Mouse (Mus musculus): ENCODE results near the gene Pcyt1b. TPM values are rescaled to one million over a fixed set of nuclear protein-coding genes. Genes with fewer than 3 reads are reported as not detected.

Pcyt1b gene
- polyA plus RNA-seq, 2 experiments: 4.8 to 8.3 TPM

DNA sequence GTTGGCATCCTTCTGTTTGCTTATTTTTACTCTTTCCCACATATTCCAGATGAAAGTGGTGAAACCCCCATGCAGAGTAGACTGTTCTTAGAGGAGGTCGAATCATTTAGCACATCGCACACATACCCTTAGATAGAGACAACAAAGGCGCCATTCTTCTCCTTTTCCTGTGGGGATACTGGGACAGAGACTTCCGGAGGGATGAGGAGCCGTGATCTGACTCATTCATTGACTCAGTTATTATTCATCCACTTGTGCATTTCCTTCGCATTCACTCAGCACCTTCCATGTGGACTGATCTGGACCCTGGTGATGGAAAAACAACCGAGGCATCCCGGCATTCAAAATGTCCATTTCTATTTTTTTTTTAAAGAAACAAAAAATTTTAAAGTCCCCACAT lies 76.2 kb downstream of the Pcyt1b start:
- Histone ChIP-seq H3K4me3 (ENCODE audit: insufficient read depth in 1 of 2, low read depth in 2 of 2, low read length in 2 of 2) (no peak overlapping the region), H3K27me3 (ENCODE audit: control insufficient read depth, insufficient read depth, low read length) (no peaks in the 10 kb centered on the region), H3K36me3 (replicated peaks; ENCODE audit: control insufficient read depth, insufficient read depth, low read depth) (peaks cover 3% of the 10 kb centered on the region; the same call in 1 of the 2 replicates), H3K9ac (replicated peaks) (no peak overlapping the region), H3K27ac (no peak overlapping the region), H3K4me2 (ENCODE audit: low read depth) (no peak overlapping the region), H3K9me3 (ENCODE audit: control insufficient read depth, low read length) (no peaks in the 10 kb centered on the region), H3K4me1 (replicated peaks; ENCODE audit: control insufficient read depth in 2 of 2, insufficient read depth in 2 of 2, low read length in 1 of 2) (peaks cover 0 to 3% of the 10 kb centered on the region in 2 experiments; a peak in 1 of 4 replicates)
- DNase-seq (ENCODE audit: low read depth in 3 of 3, low spot score in 3 of 3): no peak
- TF ChIP-seq CTCF (IDR thresholded peaks at IDR 0.05; ENCODE audit: low read depth) (no peak), EP300 (IDR thresholded peaks at IDR 0.05; ENCODE audit: low read depth) (no peak)
- 83% methylated on average over 8 of the region's 8 CpGs for WGBS (ENCODE audit: insufficient replicate concordance)
- no peak for ATAC-seq (ENCODE audit: insufficient read depth)

DNA sequence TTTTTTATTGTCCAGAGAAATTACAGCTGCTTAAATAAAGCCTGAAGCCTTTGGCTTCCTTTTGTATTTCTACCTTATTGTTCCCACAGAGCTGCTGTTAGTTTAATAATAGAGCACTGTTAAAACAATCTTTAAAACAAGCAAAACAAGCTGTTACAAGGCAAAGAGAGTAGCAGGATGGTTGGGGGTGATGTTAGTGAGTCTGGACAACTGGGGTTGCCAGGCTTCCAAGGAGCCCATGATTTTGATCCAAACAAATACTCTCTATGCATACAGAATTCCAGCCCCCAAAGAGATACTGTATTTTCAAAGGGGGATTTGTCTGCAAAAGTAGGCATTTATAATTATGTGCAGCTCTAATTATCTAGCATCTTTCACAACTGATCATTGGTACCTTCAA lies 77.7 kb downstream of the Pcyt1b start:
- no peak overlapping the region for H3K4me3 ChIP-seq (ENCODE audit: insufficient read depth in 1 of 2, low read depth in 2 of 2, low read length in 2 of 2)
- no peaks in the 10 kb centered on the region for H3K27me3 ChIP-seq (ENCODE audit: control insufficient read depth, insufficient read depth, low read length)
- ATAC-seq (ENCODE audit: insufficient read depth) (no peak), DNase-seq (ENCODE audit: low read depth in 3 of 3, low spot score in 3 of 3) (no peak)
- no peak overlapping the region for H3K27ac ChIP-seq
- no peaks in the 10 kb centered on the region for H3K9me3 ChIP-seq (ENCODE audit: control insufficient read depth, low read length)
- H3K36me3 ChIP-seq (replicated peaks; ENCODE audit: control insufficient read depth, insufficient read depth, low read depth): peaks cover 3% of the 10 kb centered on the region; the same call in 1 of the 2 replicates
- no peak overlapping the region for H3K9ac ChIP-seq (replicated peaks)
- H3K4me2 ChIP-seq (ENCODE audit: low read depth): no peak overlapping the region
- peaks cover 0 to 3% of the 10 kb centered on the region in 2 experiments; a peak in 1 of 4 replicates for H3K4me1 ChIP-seq (replicated peaks; ENCODE audit: control insufficient read depth in 2 of 2, insufficient read depth in 2 of 2, low read length in 1 of 2)
- TF ChIP-seq CTCF (IDR thresholded peaks at IDR 0.05; ENCODE audit: low read depth): no peak
- no peak for TF ChIP-seq EP300 (IDR thresholded peaks at IDR 0.05; ENCODE audit: low read depth)

DNA sequence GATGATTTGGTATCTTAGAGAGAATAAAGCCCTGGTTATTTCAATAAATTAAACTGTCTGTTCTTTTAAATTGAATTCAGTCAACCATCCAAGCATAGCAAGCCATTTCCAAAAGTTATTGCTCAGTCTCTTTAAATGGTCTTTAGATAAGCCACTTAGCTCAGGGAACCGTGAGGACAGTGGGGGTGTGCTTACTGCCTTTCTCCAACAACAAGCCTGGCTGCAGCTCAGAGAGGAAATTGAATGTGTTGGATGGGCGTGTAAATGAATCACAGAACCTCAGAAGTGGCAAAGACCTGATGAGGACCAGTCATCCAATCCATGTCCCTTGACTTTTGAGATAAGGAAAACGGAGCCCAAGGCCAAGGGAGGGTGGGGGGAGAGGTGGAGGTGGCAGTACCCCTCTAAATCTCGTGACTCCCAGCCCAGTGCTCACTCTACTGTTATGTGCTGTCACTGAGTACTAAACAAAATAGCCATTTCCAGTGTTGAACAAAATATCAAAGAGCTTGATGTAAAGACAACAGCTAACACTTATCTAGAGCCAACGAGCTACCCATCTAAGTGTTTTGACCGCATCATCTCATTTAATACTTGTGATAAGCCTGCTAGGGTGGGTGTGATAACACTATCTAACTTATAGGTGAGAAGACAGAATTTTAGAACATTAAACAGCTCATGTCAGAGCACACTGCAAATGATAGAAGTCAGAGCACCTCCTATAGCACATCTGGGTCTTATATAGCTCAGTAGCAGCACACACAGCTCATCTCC lies 78.5 kb downstream of the Pcyt1b start:
- Histone ChIP-seq H3K36me3 (replicated peaks; ENCODE audit: control insufficient read depth, insufficient read depth, low read depth) (peaks cover 3% of the 10 kb centered on the region; the same call in 1 of the 2 replicates), H3K4me2 (ENCODE audit: low read depth) (no peak overlapping the region), H3K9me3 (ENCODE audit: control insufficient read depth, low read length) (no peaks in the 10 kb centered on the region), H3K4me3 (ENCODE audit: insufficient read depth in 1 of 2, low read depth in 2 of 2, low read length in 2 of 2) (no peak overlapping the region), H3K27ac (no peak overlapping the region), H3K4me1 (replicated peaks; ENCODE audit: control insufficient read depth in 2 of 2, insufficient read depth in 2 of 2, low read length in 1 of 2) (peaks cover 0 to 3% of the 10 kb centered on the region in 2 experiments; a peak in 1 of 4 replicates), H3K9ac (replicated peaks) (no peak overlapping the region), H3K27me3 (ENCODE audit: control insufficient read depth, insufficient read depth, low read length) (no peaks in the 10 kb centered on the region)
- 36% methylated on average over 6 of the region's 6 CpGs for WGBS (ENCODE audit: insufficient replicate concordance)
- ATAC-seq (ENCODE audit: insufficient read depth) (no peak), DNase-seq (ENCODE audit: low read depth in 3 of 3, low spot score in 3 of 3) (no peak)
- TF ChIP-seq EP300 (IDR thresholded peaks at IDR 0.05; ENCODE audit: low read depth): 0 out of 2 replicates have a peak, but pooled peaks have one; percentile 11
- no peak for TF ChIP-seq CTCF (IDR thresholded peaks at IDR 0.05; ENCODE audit: low read depth)

DNA sequence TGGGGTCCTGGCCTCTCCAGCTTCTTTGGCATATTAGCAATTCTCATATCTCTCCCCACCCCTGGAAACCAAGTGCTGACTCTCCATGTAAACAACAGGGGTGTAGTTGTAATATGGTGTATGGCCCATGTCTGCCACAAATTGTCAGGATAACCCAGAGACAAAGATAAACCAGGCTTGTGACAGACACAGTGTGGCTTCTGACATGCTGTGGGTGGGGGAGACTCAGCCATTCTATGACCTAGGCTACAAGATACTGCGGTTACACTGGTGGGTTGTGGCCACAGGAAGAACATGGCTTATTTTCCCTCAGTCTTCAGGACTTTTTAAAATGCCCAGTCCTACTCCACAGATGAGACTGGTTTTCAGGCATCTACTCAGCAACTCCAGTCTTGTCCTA lies 94.5 kb downstream of the Pcyt1b start:
- Histone ChIP-seq H3K4me1 (replicated peaks; ENCODE audit: control insufficient read depth in 2 of 2, insufficient read depth in 2 of 2, low read length in 1 of 2) (peaks cover 23 to 26% of the 10 kb centered on the region in 2 experiments), H3K9me3 (ENCODE audit: control insufficient read depth, low read length) (no peaks in the 10 kb centered on the region), H3K27ac (peak overlapping the region; percentile 55), H3K9ac (replicated peaks) (no peak overlapping the region), H3K36me3 (replicated peaks; ENCODE audit: control insufficient read depth, insufficient read depth, low read depth) (no peaks in the 10 kb centered on the region), H3K4me3 (ENCODE audit: insufficient read depth in 1 of 2, low read depth in 2 of 2, low read length in 2 of 2) (no peak overlapping the region), H3K4me2 (ENCODE audit: low read depth) (no peak overlapping the region), H3K27me3 (ENCODE audit: control insufficient read depth, insufficient read depth, low read length) (no peaks in the 10 kb centered on the region)
- ATAC-seq (ENCODE audit: insufficient read depth): peak; percentile 36; the same call in 1 of the 2 replicates
- 44% methylated on average over 1 of the region's 1 CpGs for WGBS (ENCODE audit: insufficient replicate concordance)
- DNase-seq (ENCODE audit: low read depth in 3 of 3, low spot score in 3 of 3): peak; percentile 10 to 20 (median 12)
- no peak for TF ChIP-seq CTCF (IDR thresholded peaks at IDR 0.05; ENCODE audit: low read depth)
- no peak for TF ChIP-seq EP300 (IDR thresholded peaks at IDR 0.05; ENCODE audit: low read depth)

DNA sequence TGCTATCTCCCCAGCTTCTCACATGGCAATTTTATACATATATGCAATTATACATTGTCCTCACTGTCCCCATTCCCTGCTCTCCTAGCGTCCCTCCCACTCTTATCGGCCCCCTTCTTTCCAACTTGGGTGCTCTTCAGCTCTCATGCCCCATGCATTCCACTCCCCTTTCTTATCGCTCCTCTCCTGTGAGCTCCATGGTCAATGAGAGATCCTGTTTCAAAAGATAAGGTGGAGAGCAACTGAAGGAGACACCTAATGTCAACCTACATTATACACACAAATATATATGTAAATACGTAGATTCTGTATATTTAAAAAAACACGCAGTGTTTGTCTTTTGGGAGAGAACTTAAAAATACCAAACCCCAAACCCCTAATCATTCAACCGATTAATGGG lies 95.9 kb downstream of the Pcyt1b start:
- TF ChIP-seq CTCF (IDR thresholded peaks at IDR 0.05; ENCODE audit: low read depth): no peak
- peak; percentile 88 for TF ChIP-seq EP300 (IDR thresholded peaks at IDR 0.05; ENCODE audit: low read depth)
- Histone ChIP-seq H3K9ac (replicated peaks) (no peak overlapping the region), H3K4me1 (replicated peaks; ENCODE audit: control insufficient read depth in 2 of 2, insufficient read depth in 2 of 2, low read length in 1 of 2) (peaks cover 23 to 26% of the 10 kb centered on the region in 2 experiments), H3K27ac (peak overlapping the region; percentile 67), H3K36me3 (replicated peaks; ENCODE audit: control insufficient read depth, insufficient read depth, low read depth) (no peaks in the 10 kb centered on the region), H3K4me3 (ENCODE audit: insufficient read depth in 1 of 2, low read depth in 2 of 2, low read length in 2 of 2) (no peak overlapping the region), H3K9me3 (ENCODE audit: control insufficient read depth, low read length) (no peaks in the 10 kb centered on the region), H3K27me3 (ENCODE audit: control insufficient read depth, insufficient read depth, low read length) (no peaks in the 10 kb centered on the region), H3K4me2 (ENCODE audit: low read depth) (peak overlapping the region; percentile 39)
- peak; percentile 95 for ATAC-seq (ENCODE audit: insufficient read depth)
- peak; percentile 69 to 79 (median 77) for DNase-seq (ENCODE audit: low read depth in 3 of 3, low spot score in 3 of 3)
- 34% methylated on average over 6 of the region's 6 CpGs for WGBS (ENCODE audit: insufficient replicate concordance)
